Mouse (Mus musculus): ENCODE results near the gene Tbcd. TPM values are rescaled to one million over a fixed set of nuclear protein-coding genes. Genes with fewer than 3 reads are reported as not detected.

Tbcd gene
- polyA plus RNA-seq, 1 experiment from 2014 or later, result 35.1 TPM

DNA sequence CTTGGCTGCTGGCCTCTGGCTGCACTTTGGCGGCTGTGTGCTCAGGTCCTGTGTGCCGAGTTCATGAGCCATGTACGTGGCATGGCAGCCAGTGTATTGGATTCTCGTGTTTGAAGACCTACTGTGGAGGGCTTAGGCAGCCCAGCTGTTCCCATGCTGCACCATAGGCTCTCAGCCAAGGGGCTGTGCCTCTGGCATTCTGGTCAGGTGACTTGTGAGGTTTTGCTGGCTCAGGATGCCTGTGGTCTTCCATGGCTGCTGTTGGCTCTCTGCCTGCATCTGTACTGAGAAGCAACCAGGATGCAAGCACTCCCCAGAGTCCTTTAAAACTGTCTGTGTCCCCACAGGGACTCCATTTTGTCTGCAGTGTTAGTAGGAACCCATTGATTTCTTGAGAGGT, 100.4 kb downstream of the Tbcd start:
- 0 out of 2 replicates have a peak, but pooled peaks have one; percentile 17 for ATAC-seq (ENCODE audit: low FRiP score, low TSS enrichment)
- H3K9ac ChIP-seq (ENCODE audit: low read depth, low read length), result no peak overlapping the region
- no peak overlapping the region for H3K4me2 ChIP-seq (replicated peaks; ENCODE audit: low read depth, low read length)
- H3K4me1 ChIP-seq (ENCODE audit: control insufficient read depth, insufficient read depth, low read length), result peaks cover 27% of the 10 kb centered on the region; the same call in 1 of the 2 replicates
- no peaks in the 10 kb centered on the region for H3K27me3 ChIP-seq (ENCODE audit: control insufficient read depth, insufficient read depth, low read length)
- no peak overlapping the region for H3K4me3 ChIP-seq (ENCODE audit: low read length)
- H3K9me3 ChIP-seq (ENCODE audit: control insufficient read depth, low read length), result no peaks in the 10 kb centered on the region
- no peaks in the 10 kb centered on the region for H3K36me3 ChIP-seq (ENCODE audit: control insufficient read depth, insufficient read depth, low read length)
- H3K27ac ChIP-seq (ENCODE audit: low read depth, low read length), result 0 out of 2 replicates have a peak overlapping the region, but pooled peaks have one; percentile 1
- 74% methylated on average over 4 of the region's 4 CpGs for WGBS

DNA sequence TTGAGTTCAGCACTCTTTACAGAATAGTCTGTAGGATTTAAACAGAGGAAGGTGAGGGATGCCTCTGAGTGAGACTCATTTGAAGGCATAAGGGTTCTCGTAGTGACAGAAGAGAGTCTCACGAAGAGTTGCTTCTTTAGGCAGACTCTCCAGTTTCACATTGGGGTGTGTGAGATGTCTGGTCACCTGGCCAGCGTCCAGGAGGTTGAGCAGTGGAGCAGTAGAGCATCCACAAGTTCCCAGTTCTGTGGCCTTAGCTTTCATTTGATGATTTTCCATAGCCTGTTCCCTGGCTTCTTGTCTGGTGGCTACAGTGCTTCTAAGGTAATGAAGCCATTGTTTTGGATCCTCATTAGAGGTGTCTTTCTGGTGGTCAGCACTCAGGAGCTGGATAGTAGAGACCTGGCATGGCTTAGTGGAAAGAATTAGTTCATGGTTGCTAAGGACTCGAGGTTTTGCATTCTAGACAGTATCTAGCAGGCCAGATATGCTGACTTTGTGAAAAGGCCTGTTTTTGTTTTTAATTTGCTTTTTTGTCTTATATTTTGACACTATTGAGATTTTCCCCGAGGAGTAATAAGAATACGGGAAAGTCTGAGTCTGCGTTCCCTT, 101.2 kb downstream of the Tbcd start:
- Histone ChIP-seq H3K9me3 (ENCODE audit: control insufficient read depth, low read length) (no peaks in the 10 kb centered on the region), H3K9ac (ENCODE audit: low read depth, low read length) (no peak overlapping the region), H3K36me3 (ENCODE audit: control insufficient read depth, insufficient read depth, low read length) (no peaks in the 10 kb centered on the region), H3K4me2 (replicated peaks; ENCODE audit: low read depth, low read length) (no peak overlapping the region), H3K4me3 (ENCODE audit: low read length) (no peak overlapping the region), H3K4me1 (ENCODE audit: control insufficient read depth, insufficient read depth, low read length) (peaks cover 27% of the 10 kb centered on the region; the same call in 1 of the 2 replicates), H3K27ac (ENCODE audit: low read depth, low read length) (peak overlapping the region; percentile 51; the same call in 1 of the 2 replicates), H3K27me3 (ENCODE audit: control insufficient read depth, insufficient read depth, low read length) (no peaks in the 10 kb centered on the region)
- ATAC-seq (ENCODE audit: low FRiP score, low TSS enrichment), result no peak
- 84% methylated on average over 7 of the region's 7 CpGs for WGBS

DNA sequence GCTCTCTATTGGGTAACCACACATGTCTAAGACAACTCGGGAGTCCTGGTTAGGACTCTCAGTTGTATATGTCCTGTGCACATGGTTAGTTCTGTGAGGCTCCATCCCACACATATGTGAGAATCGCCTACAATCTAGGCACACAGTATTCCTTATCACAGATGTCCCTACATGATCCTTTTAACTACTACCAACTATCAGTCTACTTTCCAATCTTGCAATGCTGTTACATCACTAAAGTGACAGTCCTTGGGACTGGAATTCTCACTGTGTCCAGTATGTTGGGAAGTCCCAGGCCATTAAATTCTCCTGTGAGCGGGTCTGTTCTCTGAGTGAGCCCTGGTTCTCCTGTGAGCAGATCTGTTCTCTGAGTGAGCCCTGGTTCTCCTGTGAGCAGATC, 101.7 kb downstream of the Tbcd start:
- Histone ChIP-seq H3K9ac (ENCODE audit: low read depth, low read length) (no peak overlapping the region), H3K36me3 (ENCODE audit: control insufficient read depth, insufficient read depth, low read length) (no peaks in the 10 kb centered on the region), H3K4me1 (ENCODE audit: control insufficient read depth, insufficient read depth, low read length) (peaks cover 27% of the 10 kb centered on the region; the same call in 1 of the 2 replicates), H3K9me3 (ENCODE audit: control insufficient read depth, low read length) (no peaks in the 10 kb centered on the region), H3K4me2 (replicated peaks; ENCODE audit: low read depth, low read length) (no peak overlapping the region), H3K27ac (ENCODE audit: low read depth, low read length) (no peak overlapping the region; the same call in 1 of the 2 replicates), H3K4me3 (ENCODE audit: low read length) (no peak overlapping the region), H3K27me3 (ENCODE audit: control insufficient read depth, insufficient read depth, low read length) (no peaks in the 10 kb centered on the region)
- ATAC-seq (ENCODE audit: low FRiP score, low TSS enrichment), result no peak
- 92% methylated on average over 3 of the region's 3 CpGs for WGBS

DNA sequence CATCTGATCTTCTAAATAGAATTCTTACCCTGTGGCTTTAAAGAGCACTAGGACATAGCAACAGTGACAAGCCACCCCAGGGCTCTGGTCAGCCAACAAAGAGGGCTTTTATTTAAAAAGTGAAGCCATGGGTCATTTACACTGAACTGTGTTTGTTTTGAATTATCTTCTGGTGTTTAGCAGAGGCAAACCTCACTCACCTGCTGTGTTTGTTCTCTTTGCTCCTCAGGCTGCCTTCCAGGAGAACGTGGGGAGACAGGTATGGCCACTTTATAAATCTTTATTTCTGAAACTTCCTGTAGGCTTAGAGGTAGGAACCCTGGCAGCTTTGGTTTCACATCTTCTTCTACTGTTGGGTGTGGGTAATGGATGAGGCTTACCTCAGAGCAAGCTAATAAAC, 105.0 kb downstream of the Tbcd start:
- WGBS, result 76% methylated on average over 1 of the region's 1 CpGs
- Histone ChIP-seq H3K36me3 (ENCODE audit: control insufficient read depth, insufficient read depth, low read length) (no peaks in the 10 kb centered on the region), H3K4me1 (ENCODE audit: control insufficient read depth, insufficient read depth, low read length) (0 out of 2 replicates have a peak, but pooled peaks cover 3% of the 10 kb centered on the region), H3K4me2 (replicated peaks; ENCODE audit: low read depth, low read length) (no peak overlapping the region), H3K9ac (ENCODE audit: low read depth, low read length) (no peak overlapping the region), H3K27ac (ENCODE audit: low read depth, low read length) (no peak overlapping the region), H3K27me3 (ENCODE audit: control insufficient read depth, insufficient read depth, low read length) (no peaks in the 10 kb centered on the region), H3K4me3 (ENCODE audit: low read length) (no peak overlapping the region), H3K9me3 (ENCODE audit: control insufficient read depth, low read length) (no peaks in the 10 kb centered on the region)
- ATAC-seq (ENCODE audit: low FRiP score, low TSS enrichment), result no peak

DNA sequence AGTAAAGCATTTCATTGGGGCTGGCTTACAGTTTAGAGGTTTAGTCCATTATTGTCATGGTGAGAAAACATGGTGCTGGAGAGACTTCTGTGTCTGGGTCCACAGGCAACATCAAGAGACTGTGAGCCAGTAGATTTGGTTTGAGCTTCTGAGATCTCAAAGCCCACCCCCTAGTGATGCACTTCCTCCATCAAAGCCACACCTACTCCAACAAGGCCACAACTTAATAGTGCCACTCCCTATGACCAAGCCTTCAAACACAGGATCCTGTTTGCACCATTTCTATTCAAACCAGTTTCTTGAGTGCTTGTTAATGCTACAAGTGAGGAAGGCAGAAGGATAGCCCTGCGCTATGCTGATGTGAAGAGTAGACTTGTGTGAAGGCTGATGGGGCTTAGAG, 106.2 kb downstream of the Tbcd start:
- no peaks in the 10 kb centered on the region for H3K27me3 ChIP-seq (ENCODE audit: control insufficient read depth, insufficient read depth, low read length)
- H3K4me3 ChIP-seq (ENCODE audit: low read length), result no peak overlapping the region
- 92% methylated on average over 1 of the region's 1 CpGs for WGBS
- no peak overlapping the region for H3K27ac ChIP-seq (ENCODE audit: low read depth, low read length)
- no peaks in the 10 kb centered on the region for H3K36me3 ChIP-seq (ENCODE audit: control insufficient read depth, insufficient read depth, low read length)
- no peak overlapping the region for H3K9ac ChIP-seq (ENCODE audit: low read depth, low read length)
- no peaks in the 10 kb centered on the region for H3K9me3 ChIP-seq (ENCODE audit: control insufficient read depth, low read length)
- no peak for ATAC-seq (ENCODE audit: low FRiP score, low TSS enrichment)
- no peak overlapping the region for H3K4me2 ChIP-seq (replicated peaks; ENCODE audit: low read depth, low read length)
- 0 out of 2 replicates have a peak, but pooled peaks cover 1% of the 10 kb centered on the region for H3K4me1 ChIP-seq (ENCODE audit: control insufficient read depth, insufficient read depth, low read length)

DNA sequence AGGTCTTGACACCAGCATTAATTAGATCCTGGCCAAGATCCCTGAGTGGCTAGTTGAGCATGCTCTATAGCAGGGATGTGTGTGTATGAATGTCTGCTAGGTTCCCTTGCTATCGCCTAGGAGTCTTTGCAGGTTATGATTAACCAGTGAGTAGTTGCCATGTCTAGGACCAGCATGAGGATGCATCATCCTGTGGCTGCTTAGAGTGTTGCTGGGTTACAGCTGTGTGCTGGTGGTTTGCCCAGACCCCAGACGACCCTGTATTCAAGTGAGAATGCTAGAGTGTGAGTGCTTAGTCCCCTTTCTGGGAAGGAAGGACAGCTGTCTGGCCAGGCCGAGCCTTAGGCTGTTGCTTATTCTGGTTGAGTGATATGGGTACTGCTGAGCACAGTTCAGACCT, 106.8 kb downstream of the Tbcd start:
- no peak overlapping the region for H3K9ac ChIP-seq (ENCODE audit: low read depth, low read length)
- no peak overlapping the region for H3K4me2 ChIP-seq (replicated peaks; ENCODE audit: low read depth, low read length)
- 90% methylated on average over 3 of the region's 3 CpGs for WGBS
- ATAC-seq (ENCODE audit: low FRiP score, low TSS enrichment), result no peak
- H3K36me3 ChIP-seq (ENCODE audit: control insufficient read depth, insufficient read depth, low read length), result no peaks in the 10 kb centered on the region
- no peak overlapping the region for H3K4me3 ChIP-seq (ENCODE audit: low read length)
- no peaks in the 10 kb centered on the region for H3K4me1 ChIP-seq (ENCODE audit: control insufficient read depth, insufficient read depth, low read length)
- H3K27ac ChIP-seq (ENCODE audit: low read depth, low read length), result no peak overlapping the region
- no peaks in the 10 kb centered on the region for H3K27me3 ChIP-seq (ENCODE audit: control insufficient read depth, insufficient read depth, low read length)
- no peaks in the 10 kb centered on the region for H3K9me3 ChIP-seq (ENCODE audit: control insufficient read depth, low read length)

DNA sequence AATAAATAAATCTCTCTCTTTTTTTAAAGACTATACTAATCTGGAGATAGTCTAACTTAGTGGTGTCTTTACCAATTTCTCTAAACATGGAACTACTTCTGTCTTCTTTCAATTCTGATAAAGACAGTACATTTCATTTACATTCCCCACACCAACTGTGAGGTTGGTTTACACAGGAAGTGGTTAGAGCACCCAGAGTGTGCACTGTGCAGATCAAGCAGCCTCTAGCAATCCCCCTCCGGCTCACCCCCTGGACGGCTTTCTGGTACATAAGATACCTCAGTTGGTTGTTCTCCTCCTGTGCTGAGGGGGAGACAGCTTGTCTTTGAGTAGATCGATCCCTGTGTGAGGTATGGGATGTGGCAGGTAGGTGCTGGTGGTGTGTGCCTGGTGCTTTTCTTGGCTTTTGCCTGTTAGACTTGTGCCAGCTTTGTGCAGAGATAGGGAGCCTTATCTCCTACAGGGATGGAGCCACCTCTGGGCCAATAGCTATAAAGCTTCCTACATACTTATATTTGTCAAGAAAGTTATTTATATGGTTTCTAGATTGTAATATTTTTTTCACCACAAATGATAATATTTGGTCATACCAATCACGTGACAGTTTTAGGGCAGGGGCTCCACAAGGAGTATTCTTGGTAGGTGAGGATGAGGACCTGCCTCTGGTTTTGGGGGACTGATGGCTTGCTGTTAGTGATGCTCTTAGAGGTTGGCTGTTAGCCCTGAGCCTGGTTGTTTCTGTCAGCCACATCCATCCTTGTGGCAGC, 108.0 kb downstream of the Tbcd start:
- Histone ChIP-seq H3K27ac (ENCODE audit: low read depth, low read length) (no peak overlapping the region), H3K9me3 (ENCODE audit: control insufficient read depth, low read length) (no peaks in the 10 kb centered on the region), H3K4me3 (ENCODE audit: low read length) (no peak overlapping the region), H3K27me3 (ENCODE audit: control insufficient read depth, insufficient read depth, low read length) (no peaks in the 10 kb centered on the region), H3K4me2 (replicated peaks; ENCODE audit: low read depth, low read length) (no peak overlapping the region), H3K36me3 (ENCODE audit: control insufficient read depth, insufficient read depth, low read length) (no peaks in the 10 kb centered on the region; the same call in 1 of the 2 replicates), H3K4me1 (ENCODE audit: control insufficient read depth, insufficient read depth, low read length) (no peaks in the 10 kb centered on the region), H3K9ac (ENCODE audit: low read depth, low read length) (no peak overlapping the region)
- 84% methylated on average over 4 of the region's 4 CpGs for WGBS
- no peak for ATAC-seq (ENCODE audit: low FRiP score, low TSS enrichment)

DNA sequence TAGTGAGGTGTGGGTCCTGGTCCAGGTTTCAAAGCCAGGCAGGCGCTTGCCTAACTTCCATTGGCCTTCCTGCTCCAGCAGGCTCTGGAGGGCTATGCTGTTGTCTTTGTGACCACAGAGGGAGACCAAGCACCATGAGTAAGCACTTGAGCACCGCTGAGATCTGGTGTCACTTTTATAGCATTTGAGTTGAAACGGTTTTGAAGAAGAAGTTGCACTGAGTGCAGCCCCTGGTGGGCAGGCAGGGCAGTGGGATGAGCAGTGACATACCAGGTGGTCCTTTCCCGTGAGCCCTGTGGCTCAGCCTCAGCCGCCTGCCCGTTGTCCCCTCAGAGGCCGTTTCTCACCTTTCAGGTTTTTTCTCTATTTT, 108.5 kb downstream of the Tbcd start:
- H3K4me1 ChIP-seq (ENCODE audit: control insufficient read depth, insufficient read depth, low read length), result no peaks in the 10 kb centered on the region
- no peaks in the 10 kb centered on the region for H3K9me3 ChIP-seq (ENCODE audit: control insufficient read depth, low read length)
- no peak overlapping the region for H3K4me2 ChIP-seq (replicated peaks; ENCODE audit: low read depth, low read length)
- H3K9ac ChIP-seq (ENCODE audit: low read depth, low read length), result no peak overlapping the region
- H3K27ac ChIP-seq (ENCODE audit: low read depth, low read length), result no peak overlapping the region
- no peak overlapping the region for H3K4me3 ChIP-seq (ENCODE audit: low read length)
- H3K36me3 ChIP-seq (ENCODE audit: control insufficient read depth, insufficient read depth, low read length), result no peaks in the 10 kb centered on the region; the same call in 1 of the 2 replicates
- no peaks in the 10 kb centered on the region for H3K27me3 ChIP-seq (ENCODE audit: control insufficient read depth, insufficient read depth, low read length)
- no peak for ATAC-seq (ENCODE audit: low FRiP score, low TSS enrichment)
- 62% methylated on average over 7 of the region's 7 CpGs for WGBS

DNA sequence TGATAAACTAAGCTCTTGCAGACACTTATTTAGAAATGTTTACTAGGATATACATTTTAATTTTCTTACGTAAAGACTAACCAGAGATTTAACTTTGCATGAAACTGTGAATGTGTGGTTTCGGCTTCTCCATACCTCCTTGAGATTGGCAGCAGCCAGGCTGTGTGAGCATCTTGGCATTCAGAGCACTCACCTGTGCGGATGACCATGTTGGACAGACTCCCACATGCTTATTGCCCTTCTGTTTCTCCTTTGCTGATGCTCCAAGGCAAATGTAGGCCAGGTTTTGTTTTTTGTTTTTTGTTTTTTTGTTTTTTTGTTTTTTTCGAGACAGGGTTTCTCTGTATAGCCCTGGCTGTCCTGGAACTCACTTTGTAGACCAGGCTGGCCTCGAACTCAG, 111.6 kb downstream of the Tbcd start:
- 94% methylated on average over 5 of the region's 5 CpGs for WGBS

More for the DNA sequence above, 111.6 kb downstream of the Tbcd start:
- no peaks in the 10 kb centered on the region; the same call in 1 of the 2 replicates for H3K36me3 ChIP-seq (ENCODE audit: control insufficient read depth, insufficient read depth, low read length)
- H3K4me3 ChIP-seq (ENCODE audit: low read length), result no peak overlapping the region
- H3K9me3 ChIP-seq (ENCODE audit: control insufficient read depth, low read length), result no peaks in the 10 kb centered on the region
- H3K9ac ChIP-seq (ENCODE audit: low read depth, low read length), result no peak overlapping the region
- H3K4me2 ChIP-seq (replicated peaks; ENCODE audit: low read depth, low read length), result no peak overlapping the region
- no peak overlapping the region for H3K27ac ChIP-seq (ENCODE audit: low read depth, low read length)
- no peaks in the 10 kb centered on the region for H3K4me1 ChIP-seq (ENCODE audit: control insufficient read depth, insufficient read depth, low read length)
- ATAC-seq (ENCODE audit: low FRiP score, low TSS enrichment), result no peak
- no peaks in the 10 kb centered on the region for H3K27me3 ChIP-seq (ENCODE audit: control insufficient read depth, insufficient read depth, low read length)

Measured in kidney, embryonic 14.5 days (tissue).